Mouse (Mus musculus): ENCODE data around the gene Kcnd3. TPM values are rescaled to one million over a fixed set of nuclear protein-coding genes. Genes with fewer than 3 reads are reported as not detected.

The Kcnd3 gene
- polyA plus RNA-seq, 1 experiment from 2014 or later: 1.2 TPM

DNA sequence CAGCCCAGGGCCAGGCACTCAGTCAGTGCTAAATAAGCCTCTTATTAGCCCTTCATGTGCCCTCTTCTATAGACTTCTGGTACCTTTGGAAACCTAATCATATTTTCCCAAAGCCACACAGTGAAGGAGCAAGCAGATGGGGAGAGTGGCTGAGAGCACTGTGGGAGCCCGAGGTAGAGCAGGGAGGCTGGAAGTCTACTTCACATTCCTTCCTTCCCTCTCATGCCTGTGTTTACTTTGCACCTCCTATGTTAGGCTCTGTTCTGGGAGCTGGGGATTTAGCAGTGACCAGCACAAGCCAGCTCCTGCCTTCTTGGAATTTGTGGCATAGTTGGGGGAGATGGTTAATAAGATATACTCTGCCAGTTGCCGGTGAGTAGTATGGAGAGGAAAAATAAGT lies 59.7 kb downstream of the Kcnd3 start:
- Histone ChIP-seq H3K9me3 (replicated peaks) (no peaks in the 10 kb centered on the region), H3K4me1 (peaks cover 1% of the 10 kb centered on the region; the same call in 1 of the 2 replicates), H3K27ac (replicated peaks) (no peak overlapping the region), H3K36me3 (no peaks in the 10 kb centered on the region), H3K4me3 (no peak overlapping the region), H3K27me3 (ENCODE audit: low read depth, poor library complexity, severe bottlenecking) (no peaks in the 10 kb centered on the region)
- DNase-seq (ENCODE audit: low spot score): no peak
- 61% methylated on average over 2 of the region's 2 CpGs for WGBS

DNA sequence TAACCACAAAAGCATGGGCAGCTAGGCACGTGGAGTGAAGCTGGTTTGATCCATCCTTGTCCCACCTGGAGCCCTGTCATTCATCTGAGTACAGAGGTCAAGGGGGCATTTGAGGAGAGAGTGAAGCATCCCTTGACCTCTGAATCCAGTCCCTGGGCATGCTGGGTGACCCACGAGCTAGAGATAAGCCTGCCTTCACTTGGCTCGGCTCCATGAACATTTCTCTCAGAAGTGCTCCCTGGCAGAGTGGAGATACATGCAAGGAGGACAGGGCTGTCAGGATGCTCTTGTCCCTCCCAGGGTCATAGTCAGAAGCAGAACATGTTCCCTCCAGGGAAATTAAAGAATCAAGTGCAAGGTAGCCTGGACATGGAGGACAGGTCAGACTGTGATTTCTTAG lies 62.1 kb downstream of the Kcnd3 start:
- no peak for DNase-seq (ENCODE audit: low spot score)
- no peak overlapping the region for H3K4me3 ChIP-seq
- WGBS: 78% methylated on average over 3 of the region's 3 CpGs
- H3K4me1 ChIP-seq: peaks cover 6% of the 10 kb centered on the region; the same call in 1 of the 2 replicates
- H3K36me3 ChIP-seq: no peaks in the 10 kb centered on the region
- H3K27ac ChIP-seq (replicated peaks): no peak overlapping the region
- no peaks in the 10 kb centered on the region for H3K27me3 ChIP-seq (ENCODE audit: low read depth, poor library complexity, severe bottlenecking)
- H3K9me3 ChIP-seq (replicated peaks): no peaks in the 10 kb centered on the region

DNA sequence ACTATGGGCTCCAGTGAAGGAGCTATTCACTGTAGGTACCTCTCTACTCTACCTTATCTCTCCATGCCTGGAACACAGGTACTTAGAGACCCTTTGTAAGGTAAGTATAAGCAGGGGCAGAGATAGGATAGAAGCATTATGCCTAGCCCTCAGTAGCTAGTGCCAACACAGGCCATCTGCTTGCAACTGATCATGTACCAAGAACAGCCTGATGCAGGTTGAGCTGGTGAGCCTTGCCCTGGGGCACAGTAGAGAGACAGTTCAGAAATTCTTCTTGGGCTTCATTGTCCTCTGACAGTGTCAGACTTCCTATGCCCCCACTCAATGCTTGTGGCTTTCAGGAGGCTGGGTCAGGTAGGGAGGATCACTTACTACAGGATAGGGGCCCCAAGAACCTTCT lies 62.9 kb downstream of the Kcnd3 start:
- H3K9me3 ChIP-seq (replicated peaks): no peaks in the 10 kb centered on the region
- H3K4me1 ChIP-seq: peaks cover 6% of the 10 kb centered on the region; the same call in 1 of the 2 replicates
- H3K27ac ChIP-seq (replicated peaks): no peak overlapping the region
- H3K4me3 ChIP-seq: no peak overlapping the region
- no peaks in the 10 kb centered on the region for H3K36me3 ChIP-seq
- DNase-seq (ENCODE audit: low spot score): no peak
- H3K27me3 ChIP-seq (ENCODE audit: low read depth, poor library complexity, severe bottlenecking): no peaks in the 10 kb centered on the region

GRCm38 (mm10) chr3:105515640-105516039 lies 63.5 kb downstream of the Kcnd3 start:
- WGBS: 80% methylated on average over 1 of the region's 1 CpGs
- DNase-seq (ENCODE audit: low spot score): no peak
- Histone ChIP-seq H3K4me3 (no peak overlapping the region), H3K36me3 (no peaks in the 10 kb centered on the region), H3K27me3 (ENCODE audit: low read depth, poor library complexity, severe bottlenecking) (no peaks in the 10 kb centered on the region), H3K9me3 (replicated peaks) (no peaks in the 10 kb centered on the region), H3K4me1 (peaks cover 6% of the 10 kb centered on the region; the same call in 1 of the 2 replicates), H3K27ac (replicated peaks) (no peak overlapping the region)

DNA sequence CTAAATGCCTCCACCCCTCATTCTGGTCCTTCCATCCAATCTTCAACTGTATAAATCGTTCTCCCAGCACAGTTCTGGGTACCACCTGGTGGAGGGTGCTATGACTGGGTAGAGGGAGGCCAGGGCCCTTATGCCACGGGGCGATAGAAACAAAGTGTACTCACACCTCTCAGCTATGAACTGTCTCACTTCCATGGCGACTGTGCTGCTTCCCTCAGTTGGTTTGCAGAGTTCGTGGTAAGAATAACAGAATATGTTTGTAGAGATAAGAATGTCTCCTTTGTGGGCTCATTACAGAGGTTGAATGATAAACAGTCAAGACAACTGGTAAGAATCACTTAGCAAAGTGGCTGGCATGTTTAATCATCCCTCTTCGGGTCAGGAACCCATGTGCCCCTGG lies 68.3 kb downstream of the Kcnd3 start:
- H3K4me3 ChIP-seq: no peak overlapping the region
- H3K36me3 ChIP-seq: no peaks in the 10 kb centered on the region
- 82% methylated on average over 6 of the region's 6 CpGs for WGBS
- no peak for DNase-seq (ENCODE audit: low spot score)
- H3K27me3 ChIP-seq (ENCODE audit: low read depth, poor library complexity, severe bottlenecking): no peaks in the 10 kb centered on the region
- no peaks in the 10 kb centered on the region for H3K9me3 ChIP-seq (replicated peaks)
- no peak overlapping the region for H3K27ac ChIP-seq (replicated peaks)
- peaks cover 11% of the 10 kb centered on the region; the same call in 1 of the 2 replicates for H3K4me1 ChIP-seq

GRCm38 (mm10) chr3:105521178-105521631 lies 69.1 kb downstream of the Kcnd3 start:
- Histone ChIP-seq H3K27ac (replicated peaks) (no peak overlapping the region), H3K36me3 (no peaks in the 10 kb centered on the region), H3K9me3 (replicated peaks) (no peaks in the 10 kb centered on the region), H3K27me3 (ENCODE audit: low read depth, poor library complexity, severe bottlenecking) (no peaks in the 10 kb centered on the region), H3K4me1 (peaks cover 11% of the 10 kb centered on the region; the same call in 1 of the 2 replicates), H3K4me3 (no peak overlapping the region)
- 83% methylated on average over 12 of the region's 12 CpGs for WGBS
- DNase-seq (ENCODE audit: low spot score): no peak

DNA sequence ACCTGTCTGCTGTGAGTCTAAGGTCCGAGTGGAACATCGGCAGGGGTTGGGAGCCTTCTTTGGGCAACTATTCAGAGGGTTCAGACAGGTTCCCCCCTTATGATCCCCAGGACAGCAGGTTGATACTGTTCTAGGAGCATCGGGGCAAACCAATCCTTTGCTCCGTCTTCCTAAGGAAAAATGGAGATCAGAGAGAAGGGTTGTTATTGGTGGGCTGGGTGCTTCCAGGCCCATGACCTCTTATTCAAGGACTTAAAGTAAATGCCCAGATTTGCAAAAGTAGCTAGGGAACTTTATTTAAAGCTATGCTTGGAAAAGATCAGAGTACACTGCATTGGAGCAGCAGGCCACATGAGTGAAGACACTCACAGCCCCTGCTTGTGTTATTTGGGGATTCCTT lies 69.5 kb downstream of the Kcnd3 start:
- Histone ChIP-seq H3K27me3 (ENCODE audit: low read depth, poor library complexity, severe bottlenecking) (no peaks in the 10 kb centered on the region), H3K27ac (replicated peaks) (no peak overlapping the region), H3K36me3 (no peaks in the 10 kb centered on the region), H3K4me1 (peaks cover 11% of the 10 kb centered on the region; the same call in 1 of the 2 replicates), H3K9me3 (replicated peaks) (no peaks in the 10 kb centered on the region), H3K4me3 (no peak overlapping the region)
- 91% methylated on average over 4 of the region's 4 CpGs for WGBS
- no peak for DNase-seq (ENCODE audit: low spot score)

- Histone ChIP-seq H3K9me3 (replicated peaks) (no peaks in the 10 kb centered on the region), H3K4me1 (peaks cover 55% of the 10 kb centered on the region), H3K27me3 (ENCODE audit: low read depth, poor library complexity, severe bottlenecking) (no peaks in the 10 kb centered on the region), H3K36me3 (no peaks in the 10 kb centered on the region), H3K4me3 (no peak overlapping the region), H3K27ac (replicated peaks) (peak overlapping the region; percentile 64)
- 60% methylated on average over 8 of the region's 8 CpGs for WGBS
- DNase-seq (ENCODE audit: low spot score): no peak
These were observed 76.7 kb downstream of the Kcnd3 start for GRCm38 (mm10) chr3:105528860-105529259.

DNA sequence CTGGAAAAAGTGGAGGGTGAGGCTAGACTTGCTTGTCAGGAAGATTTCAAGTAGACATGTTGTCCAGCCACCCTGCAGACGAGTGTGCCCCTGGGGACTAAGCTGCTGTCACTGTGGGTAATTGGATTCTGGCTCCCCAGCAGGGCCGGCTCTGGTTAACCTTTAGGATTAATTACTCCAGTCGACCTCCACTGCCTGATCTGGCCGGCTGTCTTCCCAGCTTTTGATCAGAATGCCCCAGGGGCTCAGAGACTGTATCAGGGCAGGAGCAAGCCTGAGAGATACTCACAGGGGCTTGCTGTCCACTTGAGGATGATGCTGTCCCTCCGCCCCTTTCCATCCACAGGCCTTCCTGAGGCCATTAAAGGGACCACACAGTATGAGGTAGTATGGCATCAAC lies 77.6 kb downstream of the Kcnd3 start:
- Histone ChIP-seq H3K36me3 (no peaks in the 10 kb centered on the region), H3K4me3 (no peak overlapping the region), H3K27me3 (ENCODE audit: low read depth, poor library complexity, severe bottlenecking) (no peaks in the 10 kb centered on the region), H3K9me3 (replicated peaks) (no peaks in the 10 kb centered on the region), H3K27ac (replicated peaks) (peak overlapping the region; percentile 64), H3K4me1 (peaks cover 56% of the 10 kb centered on the region)
- 7% methylated on average over 5 of the region's 5 CpGs for WGBS
- DNase-seq (ENCODE audit: low spot score): peak; percentile 58

- Histone ChIP-seq H3K4me3 (peak overlapping the region; percentile 38), H3K36me3 (no peaks in the 10 kb centered on the region), H3K4me1 (peaks cover 56% of the 10 kb centered on the region), H3K27ac (replicated peaks) (peak overlapping the region; percentile 64), H3K9me3 (replicated peaks) (no peaks in the 10 kb centered on the region), H3K27me3 (ENCODE audit: low read depth, poor library complexity, severe bottlenecking) (no peaks in the 10 kb centered on the region)
- peak; percentile 70 for DNase-seq (ENCODE audit: low spot score)
- WGBS: 21% methylated on average over 11 of the region's 11 CpGs
These were observed 78.4 kb downstream of the Kcnd3 start for GRCm38 (mm10) chr3:105530363-105531130.

- no peaks in the 10 kb centered on the region for H3K27me3 ChIP-seq (ENCODE audit: low read depth, poor library complexity, severe bottlenecking)
- no peak for DNase-seq (ENCODE audit: low spot score)
- no peaks in the 10 kb centered on the region for H3K36me3 ChIP-seq
- WGBS: 60% methylated on average over 6 of the region's 6 CpGs
- no peaks in the 10 kb centered on the region for H3K9me3 ChIP-seq (replicated peaks)
- peaks cover 23% of the 10 kb centered on the region for H3K4me1 ChIP-seq
- peak overlapping the region; percentile 71 for H3K27ac ChIP-seq (replicated peaks)
- H3K4me3 ChIP-seq: no peak overlapping the region
These were observed 86.3 kb downstream of the Kcnd3 start for GRCm38 (mm10) chr3:105538406-105538805.

DNA sequence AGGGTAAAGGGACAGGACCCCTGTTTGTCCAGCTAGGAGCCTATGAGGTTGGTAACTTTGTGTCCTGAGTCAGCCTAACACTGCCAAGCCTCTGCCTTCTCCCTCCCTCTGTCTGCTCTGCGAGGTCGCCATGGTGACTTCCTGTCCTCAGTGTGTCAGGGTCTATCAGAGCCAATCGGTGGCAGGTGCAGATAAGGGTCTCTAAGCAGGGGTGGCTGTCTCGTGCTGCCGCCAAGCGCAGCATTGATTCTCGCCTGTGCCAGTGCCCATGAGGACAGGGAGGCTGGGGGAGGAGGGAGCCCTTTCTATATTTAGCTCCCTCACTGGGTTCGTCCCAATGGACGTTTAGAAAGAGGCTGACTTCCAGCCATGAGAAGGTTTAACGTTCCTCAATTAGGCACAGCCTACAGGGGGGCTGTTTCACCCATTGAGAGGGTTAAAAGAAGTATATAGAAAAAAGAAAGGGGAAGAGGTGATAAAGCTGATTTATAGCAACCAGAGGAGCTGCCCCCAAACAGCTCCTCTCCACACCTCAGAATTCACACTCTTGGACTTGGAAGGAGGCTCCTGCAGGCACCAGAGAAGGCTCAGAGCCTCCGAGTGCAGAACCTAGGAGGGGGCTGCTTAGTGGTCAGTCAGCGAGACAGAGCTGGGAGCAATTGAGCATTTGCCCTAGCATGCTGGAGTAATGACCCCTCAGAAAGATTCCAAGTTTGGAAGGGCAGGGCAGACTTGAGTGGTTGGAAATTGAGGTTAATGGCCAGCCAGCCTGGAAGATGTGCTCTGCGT lies 86.9 kb downstream of the Kcnd3 start:
- Histone ChIP-seq H3K27me3 (ENCODE audit: low read depth, poor library complexity, severe bottlenecking) (no peaks in the 10 kb centered on the region), H3K4me3 (no peak overlapping the region; the same call in 1 of the 2 replicates), H3K4me1 (peaks cover 17% of the 10 kb centered on the region), H3K27ac (replicated peaks) (peak overlapping the region; percentile 71), H3K36me3 (no peaks in the 10 kb centered on the region), H3K9me3 (replicated peaks) (no peaks in the 10 kb centered on the region)
- 33% methylated on average over 13 of the region's 13 CpGs for WGBS
- peak; percentile 35 for DNase-seq (ENCODE audit: low spot score)

DNA sequence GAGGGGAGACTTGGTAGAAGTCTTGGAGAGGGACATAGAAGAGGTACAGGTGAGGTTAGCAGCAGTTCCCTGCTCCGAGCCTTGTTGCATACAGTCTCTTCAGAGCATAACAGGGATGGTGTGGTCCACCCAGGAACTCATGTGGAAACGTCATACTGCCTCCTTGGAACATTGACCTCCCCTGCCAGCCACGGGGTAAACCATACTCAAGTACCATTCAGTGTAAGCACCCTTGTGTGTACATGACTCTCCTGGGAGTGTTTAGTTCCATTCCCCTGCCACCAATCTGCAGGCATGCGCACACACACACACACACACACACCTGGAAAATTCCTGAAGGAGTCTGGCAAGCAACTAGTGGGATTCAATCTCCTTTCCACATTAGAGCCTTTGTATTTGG lies 90.6 kb downstream of the Kcnd3 start:
- Histone ChIP-seq H3K4me3 (no peak overlapping the region), H3K27ac (replicated peaks) (no peak overlapping the region), H3K27me3 (ENCODE audit: low read depth, poor library complexity, severe bottlenecking) (peaks cover 8% of the 10 kb centered on the region; the same call in 1 of the 2 replicates), H3K9me3 (replicated peaks) (no peaks in the 10 kb centered on the region), H3K36me3 (no peaks in the 10 kb centered on the region), H3K4me1 (peaks cover 28% of the 10 kb centered on the region)
- no peak for DNase-seq (ENCODE audit: low spot score)
- WGBS: 76% methylated on average over 4 of the region's 4 CpGs

Data from midbrain, embryonic 10.5 days (tissue).